Mouse (Mus musculus): ENCODE data around the gene Mthfs.
"Not testable (repeated sequence)": the region's sequence is repeated elsewhere in the genome, so short reads cannot be mapped to it uniquely, and the experiment has no call there.

DNA sequence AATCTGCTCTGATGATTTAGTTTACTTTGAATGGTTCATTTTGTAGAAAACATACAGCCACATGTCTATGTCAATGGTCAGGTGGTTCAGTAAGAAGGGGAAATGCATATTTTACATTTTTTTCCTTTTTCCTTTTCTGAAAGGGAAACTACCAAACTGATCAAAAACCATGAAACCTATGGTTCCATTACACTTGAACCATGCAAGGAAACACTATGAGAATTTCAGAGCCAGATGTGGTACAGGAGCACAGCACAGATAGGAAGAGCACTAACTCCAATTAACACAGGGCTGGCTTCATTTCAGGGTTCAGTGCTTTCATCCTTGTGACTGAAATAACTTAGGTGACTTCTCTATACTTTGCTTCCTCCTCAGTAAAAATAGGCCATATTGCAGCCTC lies 8.2 kb upstream of the Mthfs start:
- not testable (repeated sequence) for TF ChIP-seq POLR2A (IDR thresholded peaks at IDR 0.05; ENCODE audit: control insufficient read depth, low read depth, low read length); CTCF (IDR thresholded peaks at IDR 0.05; ENCODE audit: control insufficient read depth, insufficient read depth, insufficient replicate concordance, low read depth, low read length)

Measured in testis, adult 2 months (tissue).